Mouse (Mus musculus): ENCODE measurements at regions not wholly inside any gene's neighbourhood (a gene's known extent, or its start where the extent isn't known, plus 50 kb on each side); places are given as distances from the start of the nearest gene placed in this dataset.

DNA sequence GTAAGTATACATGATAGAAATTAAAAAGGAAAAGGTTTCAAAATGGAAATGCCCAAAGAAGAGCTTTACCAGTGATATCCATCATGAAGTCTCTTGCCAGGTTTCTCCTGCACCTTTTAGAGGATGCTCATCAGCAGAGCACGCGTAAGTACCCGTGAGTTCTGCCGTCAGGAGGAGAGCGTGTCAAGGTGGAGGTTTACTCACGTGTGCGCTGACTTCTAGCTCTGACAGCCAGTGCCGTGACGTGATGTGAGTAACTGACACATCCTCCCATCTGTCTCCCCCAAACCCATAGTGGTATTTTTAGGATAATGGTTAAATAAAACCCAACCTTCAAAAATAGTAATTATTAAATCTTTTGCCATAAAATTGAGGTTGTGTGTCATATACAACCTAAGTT is 55.3 kb downstream of the Adra2a start:
- WGBS: 95% methylated on average over 9 of the region's 9 CpGs
- Histone ChIP-seq H3K4me1 (ENCODE audit: control insufficient read depth, insufficient read depth, insufficient read length, low read length) (no peaks in the 10 kb centered on the region), H3K27me3 (ENCODE audit: control insufficient read depth, insufficient read depth, low read length) (no peaks in the 10 kb centered on the region), H3K4me3 (ENCODE audit: low read depth, low read length) (no peak overlapping the region), H3K27ac (ENCODE audit: insufficient read depth, low read depth, low read length) (no peak overlapping the region), H3K36me3 (ENCODE audit: control insufficient read depth, insufficient read depth, low read length) (no peaks in the 10 kb centered on the region)
- TF ChIP-seq CTCF (IDR thresholded peaks at IDR 0.05; ENCODE audit: extremely low read depth, insufficient read length, insufficient replicate concordance, low read depth, low read length): no peak
- TF ChIP-seq POLR2A (IDR thresholded peaks at IDR 0.05; ENCODE audit: low read depth, low read length): no peak

DNA sequence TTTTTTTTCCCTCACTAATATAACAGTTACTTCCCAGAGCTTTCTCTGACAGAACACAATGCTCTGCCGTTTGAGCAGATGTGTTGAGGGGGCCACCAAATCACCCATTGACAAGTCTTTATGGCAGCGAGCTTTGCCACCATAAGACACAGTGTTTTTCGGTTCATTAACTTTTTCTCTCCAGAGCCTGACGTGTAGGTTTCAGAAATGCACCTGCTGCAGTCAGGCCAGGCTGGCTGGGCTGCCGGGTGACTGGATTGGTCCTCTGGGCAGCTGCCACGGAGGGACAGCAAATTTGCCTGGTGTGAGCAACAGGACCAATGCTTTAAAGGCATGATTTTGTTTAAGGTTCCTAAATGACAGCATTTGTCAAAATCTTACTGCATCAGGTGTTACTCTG is 55.8 kb downstream of the Adra2a start:
- Histone ChIP-seq H3K36me3 (ENCODE audit: control insufficient read depth, insufficient read depth, low read length) (no peaks in the 10 kb centered on the region), H3K4me3 (ENCODE audit: low read depth, low read length) (no peak overlapping the region), H3K27ac (ENCODE audit: insufficient read depth, low read depth, low read length) (no peak overlapping the region), H3K27me3 (ENCODE audit: control insufficient read depth, insufficient read depth, low read length) (no peaks in the 10 kb centered on the region), H3K4me1 (ENCODE audit: control insufficient read depth, insufficient read depth, insufficient read length, low read length) (no peaks in the 10 kb centered on the region)
- no peak for TF ChIP-seq CTCF (IDR thresholded peaks at IDR 0.05; ENCODE audit: extremely low read depth, insufficient read length, insufficient replicate concordance, low read depth, low read length)
- TF ChIP-seq POLR2A (IDR thresholded peaks at IDR 0.05; ENCODE audit: low read depth, low read length): no peak
- 75% methylated on average over 6 of the region's 6 CpGs for whole genome bisulfite sequencing

DNA sequence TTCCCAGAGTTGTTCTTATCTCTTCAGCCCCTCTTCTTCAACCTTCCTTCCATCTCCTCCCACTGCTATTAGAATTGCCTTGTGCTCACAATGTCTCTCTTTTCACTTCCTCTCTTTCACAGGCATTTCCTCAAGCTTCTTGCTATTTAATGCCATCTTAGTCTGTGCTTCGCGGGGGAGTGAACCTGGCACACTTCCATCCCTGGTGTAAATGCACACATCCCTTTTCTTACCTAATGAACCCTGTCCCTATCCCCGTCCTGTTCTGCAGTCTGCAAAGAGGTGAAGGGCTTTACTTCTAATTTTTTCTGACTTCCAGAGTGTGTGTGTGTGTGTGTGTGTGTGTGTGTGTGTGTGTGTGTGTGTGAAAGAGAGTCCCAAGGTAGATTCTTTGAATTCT is 62.6 kb downstream of the Adra2a start:
- H3K27me3 ChIP-seq (ENCODE audit: control insufficient read depth, insufficient read depth, low read length): no peaks in the 10 kb centered on the region
- H3K27ac ChIP-seq (ENCODE audit: insufficient read depth, low read depth, low read length): no peak overlapping the region
- no peak overlapping the region for H3K4me3 ChIP-seq (ENCODE audit: low read depth, low read length)
- no peaks in the 10 kb centered on the region for H3K36me3 ChIP-seq (ENCODE audit: control insufficient read depth, insufficient read depth, low read length)
- H3K4me1 ChIP-seq (ENCODE audit: control insufficient read depth, insufficient read depth, insufficient read length, low read length): peaks cover 3% of the 10 kb centered on the region
- TF ChIP-seq POLR2A (IDR thresholded peaks at IDR 0.05; ENCODE audit: low read depth, low read length) (no peak), CTCF (IDR thresholded peaks at IDR 0.05; ENCODE audit: extremely low read depth, insufficient read length, insufficient replicate concordance, low read depth, low read length) (no peak)
- WGBS: 21% methylated on average over 3 of the region's 3 CpGs

DNA sequence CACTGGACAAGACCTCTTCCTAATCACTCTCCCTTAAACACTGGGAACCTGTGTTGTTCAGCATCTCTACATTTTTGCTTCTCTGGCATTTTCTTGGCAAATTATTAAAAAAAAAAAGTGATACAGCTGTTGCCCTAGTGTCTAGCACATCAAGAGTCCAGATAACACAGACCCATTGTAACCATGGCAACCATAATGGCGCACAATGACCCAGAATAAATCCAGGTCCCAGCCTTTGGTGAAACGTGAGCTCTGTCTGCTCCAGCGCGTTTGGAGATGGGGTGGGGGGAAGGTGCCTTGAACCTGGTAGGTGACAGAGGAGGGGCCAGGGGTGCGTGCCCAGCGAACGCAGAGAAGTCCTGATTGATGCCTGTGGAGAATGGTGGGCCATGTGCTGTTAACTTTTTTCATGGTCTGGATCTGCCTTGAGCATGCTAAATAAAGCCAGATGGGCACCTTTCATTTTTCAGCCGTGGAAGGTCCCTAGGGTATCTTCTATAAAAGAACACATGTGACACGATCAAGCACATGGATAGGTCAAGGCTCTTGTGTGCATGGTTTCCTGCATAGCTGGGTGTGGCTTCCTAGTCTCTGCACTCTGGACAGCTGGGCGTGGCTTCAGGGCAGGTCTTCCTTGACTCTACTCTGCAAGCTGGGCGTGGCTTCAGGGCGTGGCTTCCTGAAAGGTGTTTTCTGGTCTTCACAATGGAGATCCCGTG is 63.3 kb downstream of the Adra2a start:
- H3K4me3 ChIP-seq (ENCODE audit: low read depth, low read length): no peak overlapping the region
- peaks cover 3% of the 10 kb centered on the region for H3K4me1 ChIP-seq (ENCODE audit: control insufficient read depth, insufficient read depth, insufficient read length, low read length)
- WGBS: 45% methylated on average over 13 of the region's 13 CpGs
- TF ChIP-seq POLR2A (IDR thresholded peaks at IDR 0.05; ENCODE audit: low read depth, low read length): no peak
- TF ChIP-seq CTCF (IDR thresholded peaks at IDR 0.05; ENCODE audit: extremely low read depth, insufficient read length, insufficient replicate concordance, low read depth, low read length): no peak
- no peak overlapping the region for H3K27ac ChIP-seq (ENCODE audit: insufficient read depth, low read depth, low read length)
- no peaks in the 10 kb centered on the region for H3K27me3 ChIP-seq (ENCODE audit: control insufficient read depth, insufficient read depth, low read length)
- H3K36me3 ChIP-seq (ENCODE audit: control insufficient read depth, insufficient read depth, low read length): no peaks in the 10 kb centered on the region

DNA sequence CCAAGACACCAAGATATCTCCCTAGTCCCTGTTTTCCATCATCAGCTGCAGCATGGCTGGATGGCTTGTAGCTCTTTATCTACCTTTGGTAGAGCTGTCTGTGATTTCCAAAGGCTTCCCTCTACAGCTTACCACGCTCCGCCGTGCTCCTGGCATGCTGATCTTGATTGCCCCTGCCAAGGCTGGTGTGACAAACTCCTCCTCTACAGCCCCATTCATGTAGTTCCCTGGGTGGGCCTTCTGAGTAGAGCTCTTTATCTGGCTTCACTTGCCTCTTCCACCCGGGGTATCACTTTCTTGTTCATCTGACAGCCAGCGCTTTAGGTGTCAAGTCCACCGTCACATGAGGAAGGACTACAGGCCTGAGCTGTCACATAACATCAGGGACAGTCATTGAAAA is 66.1 kb downstream of the Adra2a start:
- Histone ChIP-seq H3K27me3 (ENCODE audit: control insufficient read depth, insufficient read depth, low read length) (no peaks in the 10 kb centered on the region), H3K36me3 (ENCODE audit: control insufficient read depth, insufficient read depth, low read length) (no peaks in the 10 kb centered on the region), H3K27ac (ENCODE audit: insufficient read depth, low read depth, low read length) (no peak overlapping the region), H3K4me1 (ENCODE audit: control insufficient read depth, insufficient read depth, insufficient read length, low read length) (peaks cover 10% of the 10 kb centered on the region), H3K4me3 (ENCODE audit: low read depth, low read length) (no peak overlapping the region)
- 95% methylated on average over 6 of the region's 6 CpGs for WGBS
- no peak for TF ChIP-seq POLR2A (IDR thresholded peaks at IDR 0.05; ENCODE audit: low read depth, low read length)
- no peak for TF ChIP-seq CTCF (IDR thresholded peaks at IDR 0.05; ENCODE audit: extremely low read depth, insufficient read length, insufficient replicate concordance, low read depth, low read length)

DNA sequence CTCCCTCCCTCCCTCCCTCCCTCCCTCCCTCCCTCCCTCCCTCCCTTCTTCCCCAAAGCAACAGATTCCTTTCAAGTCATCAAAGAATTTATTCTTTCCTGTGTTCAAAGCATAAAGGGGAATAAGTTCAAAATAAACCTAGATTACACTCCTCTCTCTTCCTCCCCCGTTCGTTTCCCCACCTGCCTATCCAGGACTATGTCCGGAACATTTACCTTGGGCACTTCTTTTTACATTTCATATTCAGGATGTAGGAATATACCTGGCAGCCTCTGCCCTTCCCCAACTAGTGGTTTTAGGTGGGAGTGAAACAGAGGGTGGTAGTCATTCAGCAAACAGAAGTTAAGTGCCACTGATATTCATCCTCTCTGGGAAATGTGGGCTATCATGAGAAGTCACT is 68.7 kb downstream of the Adra2a start:
- H3K27me3 ChIP-seq (ENCODE audit: control insufficient read depth, insufficient read depth, low read length): no peaks in the 10 kb centered on the region
- TF ChIP-seq POLR2A (IDR thresholded peaks at IDR 0.05; ENCODE audit: low read depth, low read length) (no peak), CTCF (IDR thresholded peaks at IDR 0.05; ENCODE audit: extremely low read depth, insufficient read length, insufficient replicate concordance, low read depth, low read length) (no peak)
- H3K36me3 ChIP-seq (ENCODE audit: control insufficient read depth, insufficient read depth, low read length): no peaks in the 10 kb centered on the region
- no peak overlapping the region for H3K4me3 ChIP-seq (ENCODE audit: low read depth, low read length)
- WGBS: 77% methylated on average over 3 of the region's 3 CpGs
- H3K27ac ChIP-seq (ENCODE audit: insufficient read depth, low read depth, low read length): no peak overlapping the region
- H3K4me1 ChIP-seq (ENCODE audit: control insufficient read depth, insufficient read depth, insufficient read length, low read length): peaks cover 17% of the 10 kb centered on the region

DNA sequence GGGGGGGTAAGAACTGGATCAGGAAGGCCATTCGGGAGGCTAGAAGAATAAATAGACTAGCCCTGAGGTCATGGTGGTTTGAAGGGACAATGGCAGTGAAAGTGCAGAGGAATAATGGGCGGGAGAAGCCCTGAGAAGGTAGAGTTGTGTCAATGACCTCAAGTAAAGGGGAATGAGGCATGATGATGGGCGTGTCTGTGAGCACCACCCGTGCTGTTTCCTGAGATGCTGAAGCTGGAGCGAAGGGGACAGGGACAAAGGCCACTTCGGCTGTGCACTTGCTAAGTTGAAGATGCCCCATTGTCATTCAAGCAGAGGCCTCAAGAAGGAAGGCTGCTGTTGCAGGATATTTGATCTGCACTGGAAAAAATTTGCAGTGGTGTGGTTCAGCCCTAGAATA is 69.5 kb downstream of the Adra2a start:
- no peaks in the 10 kb centered on the region for H3K27me3 ChIP-seq (ENCODE audit: control insufficient read depth, insufficient read depth, low read length)
- TF ChIP-seq CTCF (IDR thresholded peaks at IDR 0.05; ENCODE audit: extremely low read depth, insufficient read length, insufficient replicate concordance, low read depth, low read length) (no peak), POLR2A (IDR thresholded peaks at IDR 0.05; ENCODE audit: low read depth, low read length) (no peak)

More for the DNA sequence above, 69.5 kb downstream of the Adra2a start:
- WGBS: 31% methylated on average over 6 of the region's 6 CpGs
- no peak overlapping the region for H3K4me3 ChIP-seq (ENCODE audit: low read depth, low read length)
- H3K27ac ChIP-seq (ENCODE audit: insufficient read depth, low read depth, low read length): no peak overlapping the region
- H3K36me3 ChIP-seq (ENCODE audit: control insufficient read depth, insufficient read depth, low read length): no peaks in the 10 kb centered on the region
- peaks cover 20% of the 10 kb centered on the region for H3K4me1 ChIP-seq (ENCODE audit: control insufficient read depth, insufficient read depth, insufficient read length, low read length)
